ENCODE assay signal across 11 mouse cellular contexts in the genomic region with DNA sequence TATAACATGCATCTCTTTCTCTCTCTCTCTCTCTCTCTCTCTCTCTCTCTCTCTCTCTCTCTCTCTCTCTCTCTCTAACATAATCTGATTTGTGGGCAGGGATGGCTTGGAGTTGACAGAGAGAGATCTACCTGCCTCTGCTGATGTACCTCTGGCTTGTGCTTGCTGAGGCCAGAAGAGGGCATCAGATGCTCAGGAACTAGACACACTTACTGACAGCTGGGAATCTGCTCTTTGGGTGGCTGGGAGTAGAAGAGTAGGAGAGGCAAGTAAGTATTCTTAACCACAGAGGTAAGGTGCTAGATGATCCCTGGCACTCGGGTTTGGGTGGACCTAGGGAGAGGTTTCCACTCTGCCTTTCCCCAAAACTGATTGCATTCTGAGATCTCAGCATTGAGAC. TPM values are rescaled to one million over a fixed set of nuclear protein-coding genes. Genes with fewer than 3 reads are reported as not detected.
DNase-seq lines count a peak whose midpoint lies in the region; TF ChIP-seq lines count a peak whose summit lies in the region.
"Had no signal": no experiment of that assay in that cellular context is flagged by ENCODE, and none has a peak within 500 bp of the region (broad histone marks: within the 10 kb centered on the region; RNA-seq: fewer than 3 reads in every experiment).

No protein-coding gene starts in this region.

- no peak overlapping the region for H3K4me3 ChIP-seq in layer of hippocampus, adult 2 months
- H3K4me3 ChIP-seq in small intestine, adult 2 months (ENCODE audit: low read depth, low read length): no peak overlapping the region
- no peak overlapping the region for H3K4me3 ChIP-seq in limb, embryonic 10.5 days
- H3K4me3 ChIP-seq: embryonic facial prominence, embryonic 15.5 days; liver, embryonic 13.5 days; neural tube, embryonic 15.5 days had no signal

- peaks cover 2% of the 10 kb centered on the region; the same call in 1 of the 2 replicates for H3K36me3 ChIP-seq in small intestine, adult 2 months (ENCODE audit: control insufficient read depth, insufficient read depth, low read length)
- H3K36me3 ChIP-seq in limb, embryonic 10.5 days: 0 out of 2 replicates have a peak, but pooled peaks cover 4% of the 10 kb centered on the region
- H3K36me3 ChIP-seq: embryonic facial prominence, embryonic 15.5 days; liver, embryonic 13.5 days; neural tube, embryonic 15.5 days had no signal

- TF ChIP-seq POLR2A in small intestine, adult 2 months (IDR thresholded peaks at IDR 0.05; ENCODE audit: low read depth, low read length): no peak

- H3K27ac ChIP-seq in layer of hippocampus, adult 2 months: no peak overlapping the region
- no peak overlapping the region for H3K27ac ChIP-seq in small intestine, adult 2 months (ENCODE audit: insufficient read depth, low read depth, low read length)
- no peak overlapping the region for H3K27ac ChIP-seq in limb, embryonic 10.5 days
- H3K27ac ChIP-seq: embryonic facial prominence, embryonic 15.5 days; liver, embryonic 13.5 days; neural tube, embryonic 15.5 days had no signal

- DNase-seq in layer of hippocampus, adult 2 months (ENCODE audit: low spot score in 2 of 2): no peak
- no peak for DNase-seq in layer of hippocampus, postnatal 36 days
- peak; percentile 58 for DNase-seq in ES-CJ7 (ENCODE audit: low read depth, low spot score)
- peak; percentile 38 for DNase-seq in cerebellum, adult 11-12 months
- DNase-seq in layer of hippocampus, adult 8-10 months (ENCODE audit: low spot score in 2 of 2): no peak
- DNase-seq in limb, embryonic 10.5 days (ENCODE audit: low spot score): no peak
- DNase-seq: adrenal gland, adult 8-10 months; liver, embryonic 13.5 days had no signal

- peak; percentile 65 for TF ChIP-seq CTCF in layer of hippocampus, adult 2 months (conservative IDR thresholded peaks at IDR 0.05)
- peak; percentile 52; the same call in 1 of the 2 replicates for TF ChIP-seq CTCF in small intestine, adult 2 months (IDR thresholded peaks at IDR 0.05; ENCODE audit: extremely low read depth, insufficient read length, insufficient replicate concordance, low read depth, low read length)

- no peaks in the 10 kb centered on the region for H3K27me3 ChIP-seq in small intestine, adult 2 months (ENCODE audit: control insufficient read depth, insufficient read depth, low read length)
- no peaks in the 10 kb centered on the region for H3K27me3 ChIP-seq in limb, embryonic 10.5 days (ENCODE audit: low read depth, poor library complexity, severe bottlenecking)
- H3K27me3 ChIP-seq: embryonic facial prominence, embryonic 15.5 days; liver, embryonic 13.5 days; neural tube, embryonic 15.5 days had no signal

- WGBS in small intestine, adult 2 months: 59% methylated on average over 1 of the region's 1 CpGs
- WGBS in limb, embryonic 10.5 days: 76% methylated on average over 1 of the region's 1 CpGs

- H3K9me3 ChIP-seq in limb, embryonic 10.5 days (replicated peaks): no peaks in the 10 kb centered on the region
- H3K9me3 ChIP-seq: embryonic facial prominence, embryonic 15.5 days; liver, embryonic 13.5 days; neural tube, embryonic 15.5 days had no signal

- no peaks in the 10 kb centered on the region for H3K4me1 ChIP-seq in small intestine, adult 2 months (ENCODE audit: control insufficient read depth, insufficient read depth, insufficient read length, low read length)
- peaks cover 39% of the 10 kb centered on the region for H3K4me1 ChIP-seq in limb, embryonic 10.5 days

RNA-seq across cellular contexts. Expression of a gene that starts 29.5 kb away (rescaled TPM):
- 10 to 100 TPM; 26.4 to 31.9 TPM for total RNA-seq in layer of hippocampus, adult 2 months (2021)
- 10 to 100 TPM; 29.8 to 34.0 TPM for total RNA-seq in layer of hippocampus, postnatal 36 days (2021)
- polyA plus RNA-seq in small intestine, adult 2 months (2012; rRNA removed): 4.3 and 9.5 TPM in 2 replicates
- total RNA-seq in layer of hippocampus, adult 8-10 months (2022): 10 to 100 TPM; 26.2 to 32.8 (median 31.4) TPM
- polyA plus RNA-seq in limb, embryonic 10.5 days (2016; fragmentation: Nextera tagmentation; extraction: Ambion mirVana): 48.4 and 56.6 TPM in 2 replicates

Comparison
In these comparisons a context has a peak if more than half of its experiments do, and no peak if none do; other contexts are left out.
1. DNase-seq: peak in ES-CJ7 (single experiment) and cerebellum, adult 11-12 months (single experiment); none in layer of hippocampus, adult 2 months (0 of 2), layer of hippocampus, postnatal 36 days (0 of 2), layer of hippocampus, adult 8-10 months (0 of 2) and limb, embryonic 10.5 days (single experiment).